Mouse (Mus musculus) MEL (cell line): ENCODE measurements around the gene Nenf. TPM values are rescaled to one million over a fixed set of nuclear protein-coding genes. Genes with fewer than 3 reads are reported as not detected.

Experiments
- DNase-seq: peaks from one replicate; pipeline ENCODE4 v3.0.0; 2011; ENCODE audit warnings: low read depth, low spot score
- H3K27ac ChIP-seq: 2 replicates; pipeline ENCODE4 v1.5.1; 2012; ENCODE audit warnings: low read depth, mild to moderate bottlenecking, control low read depth, low read length, moderate library complexity; ENCODE audit not compliant: control insufficient read depth
- H3K27me3 ChIP-seq, 2 experiments: fragments of 150-350 bp in 1 of 2; sonication (generic) in 1 of 2; 2 replicates each; pipeline ENCODE4 v1.6.1; 2012; ENCODE audit warnings: low read length in 2 of 2, mild to moderate bottlenecking in 2 of 2, improper control_type of control experiment in 1 of 2, moderate library complexity in 1 of 2; ENCODE audit not compliant: insufficient read depth in 2 of 2, control insufficient read depth in 1 of 2
- H3K36me3 ChIP-seq, 2 experiments: 2 replicates each; pipeline ENCODE4 v1.6.1; 2012 to 2014; ENCODE audit warnings: low read length in 2 of 2, improper control_type of control experiment in 1 of 2, inconsistent platforms in 1 of 2, mild to moderate bottlenecking in 1 of 2; ENCODE audit not compliant: insufficient read depth in 2 of 2, control insufficient read depth in 1 of 2
- H3K4me1 ChIP-seq, 2 experiments: fragments of 150-350 bp in 1 of 2; sonication (generic) in 1 of 2; 2 replicates each; pipeline ENCODE4 v1.6.1; 2012; ENCODE audit warnings: low read length in 2 of 2, improper control_type of control experiment in 1 of 2, mild to moderate bottlenecking in 1 of 2; ENCODE audit not compliant: insufficient read depth in 2 of 2, control insufficient read depth in 1 of 2
- H3K4me3 ChIP-seq, 2 experiments: fragments of 150-350 bp in 1 of 2; sonication (generic) in 1 of 2; 2 replicates each; pipeline ENCODE4 v1.5.1; 2012; ENCODE audit warnings: low read depth in 2 of 2, low read length in 2 of 2, mild to moderate bottlenecking in 2 of 2, moderate library complexity in 2 of 2, control low read depth in 1 of 2, improper control_type of control experiment in 1 of 2; ENCODE audit not compliant: control insufficient read depth in 1 of 2, insufficient read depth in 1 of 2
- H3K79me2 ChIP-seq: 2 replicates; pipeline ENCODE4 v1.6.1; 2012; ENCODE audit warnings: mild to moderate bottlenecking, low read length, moderate library complexity; ENCODE audit not compliant: control insufficient read depth, poor library complexity, insufficient read depth
- H3K9ac ChIP-seq: 2 replicates; pipeline ENCODE4 v1.6.1; 2012; ENCODE audit warnings: low read depth, mild to moderate bottlenecking, control low read depth, low read length, moderate library complexity; ENCODE audit not compliant: control insufficient read depth, poor library complexity, severe bottlenecking
- H3K9me3 ChIP-seq: fragments of 150-350 bp; sonication (generic); replicated peaks from 2 replicates; pipeline ENCODE4 v1.6.1; 2012; ENCODE audit warnings: mild to moderate bottlenecking, low read length, improper control_type of control experiment, moderate library complexity; ENCODE audit not compliant: insufficient read depth
- BHLHE40 ChIP-seq: IDR thresholded peaks from 2 replicates; pipeline ENCODE4 v1.6.1; 2012; ENCODE audit warnings: low read depth, mild to moderate bottlenecking, inconsistent platforms, low read length, improper control_type of control experiment, borderline replicate concordance
- CTCF ChIP-seq, 3 experiments: IDR thresholded peaks in 2 of 3; conservative IDR thresholded peaks in 1 of 3; 2 replicates each; pipeline ENCODE4 v1.5.1; 2011 to 2012; ENCODE audit warnings: low read length in 3 of 3, low read depth in 2 of 3, mild to moderate bottlenecking in 2 of 3, improper control_type of control experiment in 1 of 3, inconsistent platforms in 1 of 3, mixed read lengths in 1 of 3, moderate library complexity in 1 of 3; ENCODE audit not compliant: control insufficient read depth in 1 of 3, insufficient read depth in 1 of 3, poor library complexity in 1 of 3, severe bottlenecking in 1 of 3
- ETS1 ChIP-seq: IDR thresholded peaks from 2 replicates; pipeline ENCODE4 v1.6.1; 2012; ENCODE audit warnings: low read depth, mild to moderate bottlenecking, inconsistent platforms, low read length, improper control_type of control experiment, moderate library complexity
- MAFK ChIP-seq: IDR thresholded peaks from 2 replicates; pipeline ENCODE4 v1.6.1; 2011; ENCODE audit warnings: low read depth, mild to moderate bottlenecking, low read length, improper control_type of control experiment, borderline replicate concordance
- MEF2A ChIP-seq: IDR thresholded peaks from 2 replicates; pipeline ENCODE4 v1.6.1; 2014; ENCODE audit warnings: low read depth, mild to moderate bottlenecking, inconsistent platforms, low read length, improper control_type of control experiment; ENCODE audit not compliant: poor library complexity, insufficient replicate concordance, severe bottlenecking; ENCODE audit errors: extremely low read depth
- MXI1 ChIP-seq: IDR thresholded peaks from 2 replicates; pipeline ENCODE4 v1.6.1; 2011; ENCODE audit warnings: mild to moderate bottlenecking, low read depth, low read length, improper control_type of control experiment
- MYB ChIP-seq: IDR thresholded peaks from 2 replicates; pipeline ENCODE4 v1.6.1; 2011; ENCODE audit warnings: mild to moderate bottlenecking, low read depth, low read length, improper control_type of control experiment
- POLR2AphosphoS2 ChIP-seq: IDR thresholded peaks from 2 replicates; pipeline ENCODE4 v1.6.1; 2011; ENCODE audit warnings: low read length, improper control_type of control experiment
- RAD21 ChIP-seq: IDR thresholded peaks from 2 replicates; pipeline ENCODE4 v1.6.1; 2011; ENCODE audit warnings: mild to moderate bottlenecking, low read depth, low read length, improper control_type of control experiment
- SIN3A ChIP-seq: IDR thresholded peaks from 2 replicates; pipeline ENCODE4 v1.6.1; 2012; ENCODE audit warnings: low read length, improper control_type of control experiment, inconsistent platforms
- SMC3 ChIP-seq: IDR thresholded peaks from 2 replicates; pipeline ENCODE4 v1.6.1; 2011; ENCODE audit warnings: low read depth, low read length, improper control_type of control experiment
- TAL1 ChIP-seq: IDR thresholded peaks from 2 replicates; pipeline ENCODE4 v1.6.1; 2012; ENCODE audit warnings: mild to moderate bottlenecking, inconsistent platforms, low read length, moderate library complexity, mixed read lengths
- USF1 ChIP-seq: IDR thresholded peaks from 2 replicates; pipeline ENCODE4 v1.6.1; 2014; ENCODE audit warnings: low read depth, mild to moderate bottlenecking, inconsistent platforms, low read length, improper control_type of control experiment, moderate library complexity
- USF2 ChIP-seq, 2 experiments: IDR thresholded peaks; 2 replicates each; pipeline ENCODE4 v1.6.1; 2011 to 2012; ENCODE audit warnings: improper control_type of control experiment in 2 of 2, low read length in 2 of 2, borderline replicate concordance in 1 of 2, inconsistent platforms in 1 of 2, low read depth in 1 of 2, mild to moderate bottlenecking in 1 of 2; ENCODE audit not compliant: insufficient read depth in 1 of 2
- ZC3H11A ChIP-seq: IDR thresholded peaks from 2 replicates; pipeline ENCODE4 v1.6.1; 2012; ENCODE audit warnings: low read depth, mild to moderate bottlenecking, inconsistent platforms, low read length, improper control_type of control experiment
- ZNF384 ChIP-seq: IDR thresholded peaks from 2 replicates; pipeline ENCODE4 v1.6.1; 2012; ENCODE audit warnings: low read depth, mild to moderate bottlenecking, inconsistent platforms, low read length, improper control_type of control experiment
- polyA plus RNA-seq, 2 experiments: library from polyadenylated mRNA; stranded (reverse) in 1 of 2; unstranded in 1 of 2; fragments of >175 nt in 1 of 2; fragments of >200 nt in 1 of 2; gene quantifications; 2 replicates each; pipeline versions ENCODE4 v1.2.1 to v1.2.4; 2012; ENCODE audit warnings: low replicate concordance in 2 of 2, low read depth in 1 of 2; ENCODE audit not compliant: insufficient read length in 2 of 2, insufficient read depth in 1 of 2, missing spikeins in 1 of 2
- total RNA-seq: library from RNA; depleted of rRNA; stranded (reverse); fragments of 300-350 nt; gene quantifications from 2 replicates; pipeline ENCODE4 v1.2.3, GENCODE M21; 2012

Nenf gene
- total and polyA plus RNA-seq, 3 experiments: 49.4 to 53.2 TPM; not detected in 1

DNA sequence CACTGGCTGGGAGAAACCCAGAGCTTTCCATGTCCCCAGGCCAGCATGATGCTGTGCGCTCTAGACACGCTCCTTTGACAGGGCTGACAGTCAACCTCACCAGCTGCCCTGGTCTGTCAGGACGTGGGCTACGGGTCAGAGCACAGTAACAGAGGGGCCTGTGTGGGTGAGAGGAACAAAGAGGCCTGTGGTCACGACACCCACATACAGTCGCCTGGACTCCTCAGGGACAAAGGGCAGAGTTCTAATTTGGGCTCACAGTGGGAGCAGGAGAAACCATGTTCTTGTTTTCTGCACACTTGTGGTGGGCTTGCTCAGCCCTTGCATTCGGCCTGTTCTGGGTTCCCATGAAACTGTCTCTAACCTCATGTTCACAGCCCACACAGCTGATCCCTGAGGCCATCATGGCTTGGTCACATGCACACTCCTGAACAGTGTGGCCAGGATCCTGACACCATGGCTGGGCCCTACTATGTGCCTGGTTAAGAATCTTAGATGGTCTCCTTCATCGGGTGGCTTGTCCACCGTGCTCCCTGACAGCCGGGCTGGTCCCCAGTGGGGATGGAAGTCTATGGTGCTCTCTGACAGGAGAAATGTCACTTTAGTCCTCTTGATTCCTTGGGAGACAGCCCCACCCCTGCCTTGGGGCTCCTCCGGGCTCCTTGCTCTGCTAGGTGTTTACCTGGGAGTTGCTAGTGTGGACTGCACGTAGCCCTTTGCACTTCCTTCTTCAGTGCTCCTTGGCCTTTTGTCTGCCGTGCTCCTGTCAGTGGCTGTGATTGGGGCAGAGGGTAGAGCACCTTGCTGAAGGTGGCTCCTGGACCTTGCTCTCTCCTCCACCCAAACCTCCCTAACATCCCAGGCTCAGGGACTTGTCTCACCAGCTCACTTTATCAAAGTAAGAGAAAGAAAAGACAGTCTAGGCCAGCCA lies 34.6 kb downstream of the Nenf start:
- Histone ChIP-seq H3K79me2 (no peaks in the 10 kb centered on the region), H3K27me3 (no peaks in the 10 kb centered on the region), H3K4me1 (no peaks in the 10 kb centered on the region), H3K27ac (no peak overlapping the region), H3K9me3 (no peaks in the 10 kb centered on the region), H3K9ac (no peak overlapping the region), H3K4me3 (no peak overlapping the region), H3K36me3 (no peaks in the 10 kb centered on the region)
- no peak for DNase-seq
- no peak for TF ChIP-seq MAFK
- no peak for TF ChIP-seq ETS1
- no peak for TF ChIP-seq BHLHE40
- no peak for TF ChIP-seq POLR2AphosphoS2
- TF ChIP-seq MYB: no peak
- no peak for TF ChIP-seq TAL1
- no peak for TF ChIP-seq ZNF384
- no peak for TF ChIP-seq MXI1
- no peak for TF ChIP-seq RAD21
- TF ChIP-seq SIN3A: no peak
- TF ChIP-seq USF2 (IDR thresholded peaks at IDR 0.05; ENCODE audit: borderline replicate concordance in 1 of 2, insufficient read depth in 1 of 2, low read depth in 1 of 2, low read length in 2 of 2): no peak
- TF ChIP-seq MEF2A: no peak

DNA sequence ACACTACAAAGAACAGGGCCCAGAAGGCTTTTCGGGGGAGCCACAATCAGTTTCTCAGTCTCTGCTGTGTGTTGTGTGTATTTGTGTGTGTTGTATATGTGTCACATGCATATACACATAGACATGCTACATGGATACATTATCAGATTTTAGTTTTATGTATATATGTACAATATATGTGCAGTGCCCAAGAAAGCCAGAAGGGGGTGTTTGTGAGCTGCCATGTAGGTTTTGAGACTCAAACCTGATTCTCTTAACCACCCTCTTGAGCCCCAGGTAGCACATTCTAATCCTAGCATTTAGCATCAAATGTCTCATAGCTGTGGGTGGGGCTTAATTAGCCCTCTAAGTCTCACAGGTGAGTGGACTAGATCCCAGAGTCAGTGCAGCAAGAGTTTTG lies 35.7 kb downstream of the Nenf start:
- H3K4me1 ChIP-seq: no peaks in the 10 kb centered on the region
- TF ChIP-seq USF2 (IDR thresholded peaks at IDR 0.05; ENCODE audit: borderline replicate concordance in 1 of 2, insufficient read depth in 1 of 2, low read depth in 1 of 2, low read length in 2 of 2): no peak
- peak; percentile 37 for TF ChIP-seq RAD21
- peak; percentile 49 for TF ChIP-seq SMC3
- TF ChIP-seq MYB: no peak
- 0 out of 2 replicates have a peak, but pooled peaks have one; percentile 11 for TF ChIP-seq ZC3H11A
- no peak for TF ChIP-seq BHLHE40
- TF ChIP-seq USF1: no peak
- peak; percentile 2 to 49 (median 47); a peak in 4 of 6 replicates for TF ChIP-seq CTCF (IDR thresholded peaks at IDR 0.05 in 2 of 3, conservative IDR thresholded peaks at IDR 0.05 in 1 of 3; ENCODE audit: control insufficient read depth in 1 of 3, insufficient read depth in 1 of 3, low read depth in 2 of 3, low read length in 3 of 3, poor library complexity in 1 of 3, severe bottlenecking in 1 of 3)
- peak; percentile 32 for DNase-seq
- no peak overlapping the region for H3K27ac ChIP-seq
- H3K27me3 ChIP-seq: no peaks in the 10 kb centered on the region
- H3K9me3 ChIP-seq: no peaks in the 10 kb centered on the region
- H3K79me2 ChIP-seq: no peaks in the 10 kb centered on the region
- H3K9ac ChIP-seq: no peak overlapping the region
- no peak overlapping the region for H3K4me3 ChIP-seq
- no peaks in the 10 kb centered on the region for H3K36me3 ChIP-seq
